Comparison of ENCODE assay signal across 8 mouse cellular contexts in the genomic region with DNA sequence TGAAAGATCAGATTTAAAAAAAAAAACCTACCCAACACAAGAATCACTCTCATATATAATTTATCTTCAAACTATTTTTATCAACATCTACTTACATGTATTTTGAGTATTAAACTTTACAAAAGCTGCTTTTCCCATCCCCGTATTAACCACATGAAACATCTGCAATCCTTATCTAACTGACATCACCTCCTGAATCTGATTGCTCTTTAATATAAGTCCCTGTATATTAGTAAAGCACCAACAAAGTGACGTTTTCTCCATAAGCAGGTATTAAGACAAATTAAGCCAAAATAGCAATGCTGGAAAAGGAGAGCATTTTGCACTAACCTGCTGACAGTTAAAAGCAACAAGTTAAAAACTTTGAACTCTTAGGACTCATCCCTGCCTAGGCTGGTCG. TPM values are rescaled to one million over a fixed set of nuclear protein-coding genes. Genes with fewer than 3 reads are reported as not detected.
A peak's percentile ranks its signal among the peaks of the same experiment; 100 is the strongest.
DNase-seq lines count a peak whose midpoint lies in the region; ATAC-seq and TF ChIP-seq lines count a peak whose summit lies in the region.

No protein-coding gene starts in this region.

- no peak for TF ChIP-seq CTCF in CH12.LX (conservative IDR thresholded peaks at IDR 0.05 in 1 of 2, IDR thresholded peaks at IDR 0.05 in 1 of 2; ENCODE audit: low read depth in 2 of 2, low read length in 2 of 2)

- in situ Hi-C loops in CH12.LX (cut with MboI; ENCODE audit: low pct_ligation_motif_present, low pct_unique_long_range_greater_than_20kb, low sequenced_read_pairs) = no loop called here

- WGBS in heart, embryonic 10.5 days = 4% methylated on average over 3 of the region's 3 CpGs
- 6% methylated on average over 3 of the region's 3 CpGs for WGBS in forebrain, embryonic 13.5 days
- 3% methylated on average over 3 of the region's 3 CpGs for WGBS in liver, embryonic 15.5 days (ENCODE audit: insufficient replicate concordance)

- H3K9me3 ChIP-seq in heart, embryonic 10.5 days = no peaks in the 10 kb centered on the region
- no peaks in the 10 kb centered on the region for H3K9me3 ChIP-seq in CH12.LX (replicated peaks; ENCODE audit: low read length)
- no peaks in the 10 kb centered on the region for H3K9me3 ChIP-seq in forebrain, embryonic 13.5 days (replicated peaks)
- no peaks in the 10 kb centered on the region for H3K9me3 ChIP-seq in liver, embryonic 15.5 days (replicated peaks)

- peaks cover 46% of the 10 kb centered on the region for H3K79me2 ChIP-seq in CH12.LX (replicated peaks; ENCODE audit: control insufficient read depth, extremely low read depth, insufficient read depth, poor library complexity, severe bottlenecking)

- ATAC-seq in forebrain, embryonic 13.5 days = no peak
- no peak for ATAC-seq in liver, embryonic 15.5 days (ENCODE audit: insufficient read depth)

- TF ChIP-seq EP300 in CH12.LX (IDR thresholded peaks at IDR 0.05; ENCODE audit: low read length) = no peak

- TF ChIP-seq POLR2A in CH12.LX (IDR thresholded peaks at IDR 0.05; ENCODE audit: low read depth, low read length) = no peak

- dilution Hi-C loops in CH12.LX (cut with MboI; ENCODE audit: extremely low pct_ligation_motif_present, extremely low pct_unique_long_range_greater_than_20kb, low sequenced_read_pairs) = no loop called here

- peak overlapping the region; percentile 78 for H3K9ac ChIP-seq in CH12.LX (ENCODE audit: insufficient read depth, low read depth)
- H3K9ac ChIP-seq in forebrain, embryonic 13.5 days = peak overlapping the region; percentile 97
- H3K9ac ChIP-seq in liver, embryonic 15.5 days = peak overlapping the region; percentile 99

- peak overlapping the region; percentile 99 for H3K4me3 ChIP-seq in heart, embryonic 10.5 days
- H3K4me3 ChIP-seq in CH12.LX (replicated peaks in 1 of 3; ENCODE audit: low read depth in 2 of 3, low read length in 2 of 3, poor library complexity in 1 of 3) = peak overlapping the region; percentile 86 to 95 (median 91)
- peak overlapping the region; percentile 99 for H3K4me3 ChIP-seq in forebrain, embryonic 13.5 days
- peak overlapping the region; percentile 99 for H3K4me3 ChIP-seq in liver, embryonic 15.5 days (replicated peaks)

- no peak for TF ChIP-seq RAD21 in CH12.LX (IDR thresholded peaks at IDR 0.05; ENCODE audit: low read depth, low read length)

- H3K27ac ChIP-seq in heart, embryonic 10.5 days = peak overlapping the region; percentile 97
- H3K27ac ChIP-seq in CH12.LX (ENCODE audit: insufficient read depth, low read depth) = no peak overlapping the region
- peak overlapping the region; percentile 97; the same call in 1 of the 2 replicates for H3K27ac ChIP-seq in forebrain, embryonic 13.5 days
- H3K27ac ChIP-seq in liver, embryonic 15.5 days (replicated peaks) = peak overlapping the region; percentile 98

- no peak for DNase-seq in heart, embryonic 10.5 days (ENCODE audit: low spot score)
- no peak for DNase-seq in heart, postnatal 36 days
- DNase-seq in CH12.LX (ENCODE audit: extremely low read depth) = no peak
- DNase-seq in left cerebral cortex, adult 18-20 months (ENCODE audit: low spot score in 2 of 2) = no peak
- no peak for DNase-seq in gastrocnemius, postnatal 36 days
- no peak for DNase-seq in kidney, postnatal 25 days

- H3K4me1 ChIP-seq in heart, embryonic 10.5 days = peaks cover 4% of the 10 kb centered on the region; the same call in 1 of the 2 replicates
- peaks cover 0 to 28% of the 10 kb centered on the region in 2 experiments; a peak in 2 of 4 replicates for H3K4me1 ChIP-seq in CH12.LX (ENCODE audit: control insufficient read depth in 1 of 2, insufficient read depth in 2 of 2)
- H3K4me1 ChIP-seq in forebrain, embryonic 13.5 days = peaks cover 29% of the 10 kb centered on the region
- peaks cover 36% of the 10 kb centered on the region for H3K4me1 ChIP-seq in liver, embryonic 15.5 days (replicated peaks)

- no peaks in the 10 kb centered on the region for H3K27me3 ChIP-seq in heart, embryonic 10.5 days (ENCODE audit: insufficient read depth, poor library complexity, severe bottlenecking)
- H3K27me3 ChIP-seq in CH12.LX (replicated peaks) = no peaks in the 10 kb centered on the region
- H3K27me3 ChIP-seq in forebrain, embryonic 13.5 days = no peaks in the 10 kb centered on the region
- no peaks in the 10 kb centered on the region for H3K27me3 ChIP-seq in liver, embryonic 15.5 days

- intact Hi-C loops in heart, postnatal 36 days (cut with DNase I) = loop anchor here (1.0 to 5.0 kb wide), 3 partner anchors 36 to 139 kb away; no protein-coding TSS in a partner anchor
- intact Hi-C loops in gastrocnemius, postnatal 36 days (cut with DNase I) = loop anchor here (1.0 kb wide), 1 partner anchor 57 kb away; no protein-coding TSS in a partner anchor

- peak overlapping the region; percentile 73; the same call in 1 of the 2 replicates for H3K4me2 ChIP-seq in CH12.LX (ENCODE audit: insufficient read depth, low read depth, poor library complexity, severe bottlenecking)
- peak overlapping the region; percentile 83 for H3K4me2 ChIP-seq in forebrain, embryonic 13.5 days
- peak overlapping the region; percentile 70 for H3K4me2 ChIP-seq in liver, embryonic 15.5 days

- peaks cover 10% of the 10 kb centered on the region; the same call in 1 of the 2 replicates for H3K36me3 ChIP-seq in heart, embryonic 10.5 days
- H3K36me3 ChIP-seq in CH12.LX (replicated peaks in 1 of 2; ENCODE audit: control insufficient read depth in 1 of 2, insufficient read depth in 1 of 2, low read length in 1 of 2) = peaks cover 5 to 17% of the 10 kb centered on the region in 2 experiments
- no peaks in the 10 kb centered on the region for H3K36me3 ChIP-seq in forebrain, embryonic 13.5 days (ENCODE audit: poor library complexity, severe bottlenecking)
- peaks cover 11% of the 10 kb centered on the region for H3K36me3 ChIP-seq in liver, embryonic 15.5 days (replicated peaks)

TF ChIP-seq in CH12.LX, 34 proteins besides CTCF, POLR2A, EP300 and RAD21:
- no peak for TF ChIP-seq ETS1 (conservative IDR thresholded peaks at IDR 0.05; ENCODE audit: low read depth, low read length)
- TF ChIP-seq ZC3H11A (IDR thresholded peaks at IDR 0.05; ENCODE audit: low read depth, low read length) = no peak
- TF ChIP-seq UBTF (IDR thresholded peaks at IDR 0.05; ENCODE audit: low read depth, low read length) = no peak
- TF ChIP-seq KAT2A (IDR thresholded peaks at IDR 0.05; ENCODE audit: insufficient replicate concordance, low read length) = no peak

RNA-seq across cellular contexts. Expression of gene Cdk13, which starts 2.0 kb away (rescaled TPM):
- polyA plus RNA-seq in heart, embryonic 10.5 days (2016; fragmentation: Nextera tagmentation; extraction: Ambion mirVana) = 11.7 and 13.5 TPM in 2 replicates
- 10 to 100 TPM; 25.2 to 28.1 TPM for total RNA-seq in heart, postnatal 36 days (2021)
- 20.1 and 22.2 TPM in 2 replicates for total RNA-seq in CH12.LX (2012; rRNA removed)
- total RNA-seq in CH12.LX (2014; rRNA removed) = 19.8 and 22.8 TPM in 2 replicates
- polyA plus RNA-seq in CH12.LX (2012; ENCODE audit: insufficient read length, low read depth) = 27.0 and 27.3 TPM in 2 replicates
- polyA plus RNA-seq in forebrain, embryonic 13.5 days (2015; fragmentation: Nextera tagmentation; extraction: Ambion mirVana) = 15.0 and 16.6 TPM in 2 replicates
- 6.1 and 6.8 TPM in 2 replicates for polyA plus RNA-seq in liver, embryonic 15.5 days (2015; fragmentation: Nextera tagmentation; extraction: Ambion mirVana)
- 10 to 100 TPM; 56.1 to 63.1 TPM for total RNA-seq in left cerebral cortex, adult 18-20 months (2021)
- 10 to 100 TPM; 13.1 to 20.7 TPM for total RNA-seq in gastrocnemius, postnatal 36 days (2021)
